Mouse (Mus musculus): ENCODE measurements around the gene Wnt10a.
"Not testable (repeated sequence)": the region's sequence is repeated elsewhere in the genome, so short reads cannot be mapped to it uniquely, and the experiment has no call there.

Gene Wnt10a

GRCm38 (mm10) chr1:74814931-74815647 is 23.8 kb downstream of the Wnt10a start:
- in situ Hi-C loops (cut with MboI): no loop called here

GRCm38 (mm10) chr1:74815965-74816364 is 24.6 kb downstream of the Wnt10a start:
- in situ Hi-C loops (cut with MboI): not testable (repeated sequence)

GRCm38 (mm10) chr1:74816612-74817199 is 25.4 kb downstream of the Wnt10a start:
- in situ Hi-C loops (cut with MboI): no loop called here

GRCm38 (mm10) chr1:74817219-74817618 is 25.9 kb downstream of the Wnt10a start:
- in situ Hi-C loops (cut with MboI): no loop called here

- in situ Hi-C loops (cut with MboI): no loop called here
These were observed 27.2 kb downstream of the Wnt10a start for GRCm38 (mm10) chr1:74818509-74818908.

- in situ Hi-C loops (cut with MboI): not testable (repeated sequence)
These were observed 32.3 kb downstream of the Wnt10a start for GRCm38 (mm10) chr1:74823598-74823997.

GRCm38 (mm10) chr1:74824518-74825302 is 33.4 kb downstream of the Wnt10a start:
- in situ Hi-C loops (cut with MboI): no loop called here

- in situ Hi-C loops (cut with MboI): no loop called here
These were observed 38.7 kb downstream of the Wnt10a start for GRCm38 (mm10) chr1:74830061-74830460.

GRCm38 (mm10) chr1:74833255-74833654 is 41.9 kb downstream of the Wnt10a start:
- in situ Hi-C loops (cut with MboI): no loop called here

- in situ Hi-C loops (cut with MboI): no loop called here
These were observed 51.8 kb downstream of the Wnt10a start for GRCm38 (mm10) chr1:74843090-74843489.

- in situ Hi-C loops (cut with MboI): no loop called here
These were observed 55.0 kb downstream of the Wnt10a start for GRCm38 (mm10) chr1:74846341-74846740.

- in situ Hi-C loops (cut with MboI): no loop called here
These were observed 57.6 kb downstream of the Wnt10a start for GRCm38 (mm10) chr1:74848946-74849345.

GRCm38 (mm10) chr1:74850251-74850650 is 58.9 kb downstream of the Wnt10a start:
- in situ Hi-C loops (cut with MboI): no loop called here

GRCm38 (mm10) chr1:74851001-74851775 is 59.9 kb downstream of the Wnt10a start:
- in situ Hi-C loops (cut with MboI): no loop called here
